Mouse (Mus musculus): ENCODE measurements around the gene Siah2. TPM values are rescaled to one million over a fixed set of nuclear protein-coding genes. Genes with fewer than 3 reads are reported as not detected.

Gene Siah2
- 1 to 10 TPM; 2.8 to 3.0 TPM for polyA plus RNA-seq (2017; shearing (Covaris generic))

- peak; percentile 86 for ATAC-seq
These were observed at the start of gene Siah2 for GRCm38 (mm10) chr3:58691997-58692721. Gene Siah2, minus strand, starts transcription at chr3:58692400.

DNA sequence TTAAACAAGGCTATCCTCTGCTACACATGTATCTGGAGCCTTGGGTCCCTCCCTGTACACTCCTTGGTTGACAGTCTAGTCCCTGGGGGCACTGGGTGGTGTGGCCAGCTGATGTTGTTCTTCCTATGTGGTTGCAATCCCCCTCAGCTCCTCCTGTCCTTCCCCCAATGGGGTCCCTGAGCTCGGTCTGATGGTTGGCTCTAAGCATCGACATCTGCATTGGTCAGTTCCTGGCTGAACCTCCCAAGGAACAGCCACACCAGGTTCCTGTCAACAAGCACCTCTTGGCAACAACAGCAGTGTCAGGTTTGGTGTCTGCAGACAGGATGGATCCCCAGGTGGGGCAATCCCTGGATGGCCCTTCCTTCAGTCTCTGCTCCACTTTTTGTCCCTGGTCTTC, 47.3 kb upstream of the Siah2 start:
- ATAC-seq = no peak

DNA sequence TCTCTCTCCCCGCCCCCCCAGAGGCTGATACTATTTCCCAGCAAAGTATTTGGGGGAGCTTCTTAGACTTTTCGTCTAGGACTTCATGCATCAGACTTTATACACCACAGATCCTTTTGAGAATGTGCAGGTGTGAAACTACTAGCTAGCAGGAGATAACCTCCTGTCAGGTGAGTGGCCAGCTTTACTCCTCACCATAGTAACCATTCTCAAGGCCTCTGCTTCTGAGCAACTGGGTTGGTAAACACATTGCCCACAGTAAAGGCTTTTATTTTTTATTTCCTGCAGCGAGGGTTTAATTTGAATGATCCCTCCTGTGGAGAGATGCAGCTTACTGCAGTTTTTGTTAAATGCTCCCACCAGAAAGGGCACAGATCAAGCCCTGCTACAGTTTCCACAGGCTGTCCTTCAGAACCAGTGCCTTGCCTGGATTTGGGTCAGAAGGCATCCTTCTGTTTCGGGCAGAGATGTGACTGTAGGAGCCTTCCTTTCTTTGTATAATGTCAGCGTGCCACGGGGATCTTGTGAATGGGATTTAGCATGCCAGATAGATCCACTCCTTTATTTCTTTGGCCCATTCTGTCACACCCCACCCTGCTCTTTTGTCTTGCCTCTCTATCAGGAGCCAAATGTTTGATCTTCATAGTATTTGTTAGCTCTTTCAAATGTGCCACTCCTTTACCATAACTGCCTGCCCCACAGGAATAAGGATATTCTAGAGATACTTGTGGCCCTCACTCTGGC, 46.3 kb upstream of the Siah2 start:
- no peak for ATAC-seq

GRCm38 (mm10) chr3:58731520-58731919, 39.3 kb upstream of the Siah2 start:
- ATAC-seq = no peak

DNA sequence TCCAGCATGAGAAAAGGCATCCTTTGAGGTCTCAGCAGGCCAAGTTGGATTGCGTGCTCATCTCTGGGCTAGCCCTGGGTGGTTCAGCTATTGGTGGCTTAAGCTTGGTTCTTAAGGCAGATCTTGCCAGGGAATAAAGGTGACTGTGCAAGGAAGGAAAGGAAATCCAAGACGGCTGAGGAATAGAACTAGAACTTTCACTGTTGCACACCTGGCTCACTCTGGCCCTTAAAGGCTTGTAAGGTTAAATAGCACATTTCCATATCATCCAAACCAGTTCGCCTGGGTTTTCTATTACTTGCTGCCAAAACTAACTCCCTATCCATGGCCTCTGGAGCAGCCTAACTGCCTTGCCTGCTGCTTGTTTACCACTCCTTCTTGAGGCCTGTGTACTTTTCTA, 38.4 kb upstream of the Siah2 start:
- ATAC-seq = no peak

- no peak for ATAC-seq
These were observed 37.3 kb upstream of the Siah2 start for GRCm38 (mm10) chr3:58729549-58729948.

DNA sequence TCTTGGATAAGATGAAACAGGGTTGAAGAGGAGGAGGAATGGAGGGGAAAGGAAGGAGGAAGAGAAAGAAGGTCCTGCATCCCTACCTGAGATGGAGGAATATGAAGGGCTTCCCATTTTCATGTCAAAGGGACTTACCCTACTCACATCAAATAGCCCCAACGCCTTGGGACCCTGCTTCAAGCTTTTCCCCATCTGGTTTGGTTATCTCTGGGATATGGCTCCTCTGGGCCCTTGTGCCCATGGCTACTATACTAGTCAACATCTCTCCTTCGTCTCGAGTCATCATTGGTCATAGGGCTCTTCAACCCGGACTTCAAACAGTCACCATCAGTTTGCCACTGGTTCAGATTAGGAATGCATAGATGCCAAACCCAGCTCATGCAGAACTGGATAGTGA, 35.4 kb upstream of the Siah2 start:
- no peak for ATAC-seq

DNA sequence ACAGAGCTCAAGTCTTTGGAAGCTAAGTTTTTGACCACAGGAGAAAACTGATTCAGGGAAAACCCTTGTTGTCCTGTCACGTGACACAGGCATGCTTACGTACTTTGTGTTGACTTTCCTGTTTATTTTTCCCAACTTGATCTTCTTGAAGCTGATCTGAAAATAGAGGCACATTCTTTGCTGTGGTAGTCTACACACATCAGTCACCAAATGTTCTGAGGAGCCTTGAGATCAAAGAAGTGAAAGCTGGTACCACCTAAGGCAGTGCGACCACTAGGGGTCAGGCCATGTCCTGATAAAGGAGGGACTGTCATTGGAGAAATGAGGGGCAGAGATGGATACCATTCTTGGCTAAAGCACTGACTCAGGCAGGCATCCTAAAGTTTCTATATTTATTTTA, 34.8 kb upstream of the Siah2 start:
- no peak for ATAC-seq

- no peak for ATAC-seq
These were observed 34.2 kb upstream of the Siah2 start for GRCm38 (mm10) chr3:58726374-58726773.

- ATAC-seq = no peak
These were observed 32.6 kb upstream of the Siah2 start for GRCm38 (mm10) chr3:58724815-58725214.

DNA sequence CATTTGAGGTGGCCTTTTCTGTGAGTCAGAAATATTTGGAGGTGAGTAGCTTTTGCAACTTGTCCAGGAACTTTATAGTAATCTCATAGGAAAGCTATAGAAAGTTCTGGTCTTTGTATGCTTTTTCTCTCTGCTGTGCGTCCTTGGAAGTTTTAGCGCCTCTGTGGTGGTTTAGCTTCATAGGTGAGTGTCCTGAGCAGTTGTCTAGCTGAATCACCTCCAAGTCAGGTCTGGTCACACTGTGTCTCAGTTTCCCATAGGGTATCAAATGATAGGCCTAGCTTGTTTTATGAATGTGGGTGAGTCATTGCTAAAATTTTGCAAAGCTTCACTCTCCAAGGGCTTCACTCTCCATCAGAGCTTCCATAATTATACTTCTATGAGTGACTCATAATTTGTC, 31.5 kb upstream of the Siah2 start:
- ATAC-seq = no peak

DNA sequence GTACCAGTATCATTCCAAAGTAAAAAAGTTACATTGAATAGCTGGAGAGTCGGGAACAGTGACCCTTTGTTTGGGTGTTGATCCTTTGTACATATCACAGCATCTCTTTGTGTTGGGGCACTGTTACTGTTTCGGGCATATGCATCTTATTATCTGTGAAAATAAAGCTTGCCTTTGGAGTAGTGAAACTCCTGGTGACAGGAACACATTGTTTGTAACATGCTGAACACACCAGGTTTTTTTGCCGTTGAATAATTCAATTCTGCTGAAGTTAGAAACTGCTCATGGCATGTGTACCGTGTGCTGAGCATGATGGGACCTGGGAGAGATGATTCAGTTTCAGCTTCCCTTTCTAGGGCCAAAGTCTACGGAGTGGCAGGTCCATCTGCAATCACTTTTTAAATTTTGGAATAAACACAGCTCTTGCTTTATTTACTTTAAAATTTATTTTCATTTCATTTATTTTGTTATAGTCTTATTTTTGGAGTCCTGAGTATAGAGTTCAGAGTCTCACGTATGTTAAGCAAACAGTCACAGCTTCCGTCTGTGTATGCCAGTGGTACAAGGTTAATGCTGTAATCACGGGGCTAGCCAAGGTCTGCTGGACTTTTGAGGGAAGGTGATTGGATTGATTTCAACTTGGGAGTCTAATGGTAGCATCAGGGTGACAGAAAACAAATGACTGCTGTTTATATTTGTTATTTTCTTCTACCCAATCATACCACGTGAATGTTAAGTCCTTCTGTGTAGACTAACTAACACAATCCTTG, 27.4 kb upstream of the Siah2 start:
- ATAC-seq = no peak

DNA sequence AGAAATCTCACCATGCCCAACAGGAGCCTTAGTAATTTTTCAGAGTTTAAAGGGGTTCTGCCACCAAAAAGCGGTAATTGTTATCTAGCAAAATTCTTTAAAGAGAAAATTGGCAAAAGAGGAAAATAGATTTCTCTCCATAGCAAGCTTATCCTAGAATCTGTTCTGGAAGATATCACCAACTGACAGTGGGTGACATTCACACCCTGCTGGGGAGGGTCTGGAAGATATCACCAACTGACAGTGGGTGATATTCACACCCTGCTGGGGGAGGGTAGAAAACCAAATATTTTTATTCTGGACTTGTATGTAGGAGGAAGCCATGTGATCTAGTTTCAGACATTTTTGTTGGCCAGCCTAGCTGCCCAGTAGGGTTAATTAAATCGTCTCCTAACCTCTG, 24.5 kb upstream of the Siah2 start:
- no peak for ATAC-seq

DNA sequence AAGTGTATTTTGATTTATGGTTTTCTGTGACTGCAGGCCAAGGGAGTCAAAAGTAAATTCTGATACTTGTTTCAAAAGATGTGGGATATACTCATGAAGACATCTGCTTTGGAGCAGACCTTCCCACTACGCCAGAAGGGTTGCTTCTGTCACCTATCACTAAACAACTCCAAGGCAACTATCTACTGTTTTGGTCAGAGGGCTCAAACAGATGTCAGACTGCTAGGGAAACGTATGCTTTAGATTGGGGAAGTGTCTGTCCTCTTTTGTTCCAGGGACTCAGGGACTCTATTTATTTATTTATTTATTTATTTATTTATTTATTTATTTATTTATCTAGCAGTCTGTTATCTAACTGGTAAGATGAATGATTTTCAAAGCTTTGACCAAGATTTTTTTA, 22.6 kb upstream of the Siah2 start:
- no peak for ATAC-seq

GRCm38 (mm10) chr3:58714034-58714433, 21.8 kb upstream of the Siah2 start:
- ATAC-seq = no peak

DNA sequence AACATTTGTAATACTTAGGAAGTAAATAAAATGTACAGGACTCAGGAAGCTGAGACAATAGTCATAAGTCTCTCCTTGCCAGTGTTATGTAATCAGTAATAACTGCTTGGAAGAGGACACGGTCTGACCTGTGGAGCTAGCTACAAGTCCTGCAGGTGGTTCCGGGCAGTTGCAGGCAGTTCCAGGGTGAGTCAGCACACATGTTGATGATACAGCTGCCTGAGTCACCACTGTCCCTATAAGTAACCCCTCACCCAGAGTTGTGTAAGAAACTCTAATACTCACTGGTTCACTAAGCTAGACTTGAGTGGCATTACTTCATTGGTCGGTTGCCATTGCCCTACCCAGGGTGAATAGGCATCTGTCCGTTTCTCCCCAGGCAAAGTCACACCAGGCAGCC, 21.0 kb upstream of the Siah2 start:
- ATAC-seq = no peak

DNA sequence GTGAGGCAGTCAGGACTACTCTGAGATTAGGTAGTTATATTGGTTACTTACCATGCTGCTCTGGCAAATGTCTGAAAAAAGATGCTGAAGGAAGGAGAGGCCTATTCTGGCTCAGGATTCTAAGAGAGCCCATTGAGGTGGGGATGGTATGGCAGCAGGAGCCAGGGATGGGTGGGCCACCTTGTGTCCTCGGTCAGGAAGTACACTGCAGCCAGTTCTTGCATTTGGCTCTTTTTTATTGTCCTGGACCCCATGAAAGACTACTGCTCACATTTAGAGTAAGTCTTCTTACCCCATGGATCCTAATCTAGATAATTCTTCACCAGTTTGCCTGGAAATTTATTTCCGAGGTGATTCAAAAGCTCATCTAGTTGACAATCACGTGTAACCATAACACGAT, 12.3 kb upstream of the Siah2 start:
- ATAC-seq = no peak

DNA sequence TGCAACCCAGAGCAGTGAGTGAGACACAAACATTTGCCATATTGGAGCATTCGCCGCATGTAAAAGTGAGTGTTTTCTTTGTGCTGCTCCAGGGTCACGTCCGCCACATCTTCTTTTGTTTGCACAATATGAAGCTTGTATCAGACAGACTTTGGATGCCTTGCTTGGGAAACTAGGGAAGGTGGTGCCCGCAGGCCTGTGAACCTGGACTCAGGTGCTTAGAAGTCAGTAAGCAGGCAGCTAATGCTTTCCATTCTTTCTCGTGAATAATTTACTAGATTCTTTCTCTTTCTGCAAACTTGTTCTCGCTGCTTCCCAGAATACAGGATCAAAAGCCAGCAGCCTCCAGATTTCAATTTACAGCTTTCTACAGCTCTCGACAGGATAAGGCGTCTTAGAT, 11.5 kb upstream of the Siah2 start:
- ATAC-seq = no peak

- no peak for ATAC-seq
These were observed 10.1 kb upstream of the Siah2 start for GRCm38 (mm10) chr3:58702329-58702728.

DNA sequence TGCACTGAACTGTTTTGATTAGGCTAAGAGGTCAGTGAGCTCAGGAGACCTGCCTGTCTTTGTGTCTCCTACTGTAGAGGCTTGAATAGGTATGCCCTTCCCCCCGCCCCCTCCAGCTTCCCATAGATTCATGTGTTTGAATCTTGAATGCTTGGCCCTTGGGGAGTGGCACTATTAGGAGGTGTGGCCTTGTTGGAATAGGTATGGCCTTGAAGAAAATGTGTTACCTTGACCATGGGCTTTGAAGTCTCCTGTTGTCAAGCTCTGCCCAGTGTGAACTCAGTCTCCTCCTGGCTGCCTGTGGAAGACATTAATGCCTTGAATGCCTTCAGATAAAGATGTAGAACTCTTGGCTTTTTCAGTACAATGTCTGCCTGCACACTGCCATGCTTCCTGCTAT, 9.2 kb upstream of the Siah2 start:
- no peak for ATAC-seq

- no peak for ATAC-seq
These were observed 5.7 kb upstream of the Siah2 start for GRCm38 (mm10) chr3:58697926-58698325.

- no peak for ATAC-seq
These were observed 4.6 kb upstream of the Siah2 start for GRCm38 (mm10) chr3:58696806-58697205.

- ATAC-seq = no peak
These were observed 3.3 kb upstream of the Siah2 start for GRCm38 (mm10) chr3:58695507-58695906.

- ATAC-seq = no peak
These were observed 2.8 kb upstream of the Siah2 start for GRCm38 (mm10) chr3:58695044-58695443.

Measured in CD4-positive, CD25-positive, alpha-beta regulatory T cell, adult 4 months (primary cell).